In the genomic region with DNA sequence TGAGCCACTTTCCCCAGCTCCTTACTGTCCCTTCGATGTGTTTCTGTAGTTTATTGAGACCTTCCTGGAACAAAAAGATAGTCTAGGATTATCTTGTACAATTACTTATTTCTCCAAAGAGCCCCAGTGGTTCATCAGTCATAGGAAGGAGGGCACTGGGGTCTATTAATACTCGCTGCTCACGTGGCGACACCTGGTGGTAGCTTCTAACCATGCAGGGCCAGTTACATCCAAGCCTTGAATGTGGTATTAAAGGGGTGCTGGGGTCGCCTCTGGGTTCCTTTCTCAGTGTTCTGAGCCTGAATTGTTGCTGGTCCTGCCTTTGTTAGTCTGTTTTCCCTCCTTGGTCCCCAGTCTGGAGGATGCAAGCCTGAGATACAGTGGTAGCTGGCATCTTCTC, we compare ENCODE assay signal across 9 mouse cellular contexts. TPM values are rescaled to one million over a fixed set of nuclear protein-coding genes. Genes with fewer than 3 reads are reported as not detected.
A peak's percentile ranks its signal among the peaks of the same experiment; 100 is the strongest.
DNase-seq lines count a peak whose midpoint lies in the region; ATAC-seq and TF ChIP-seq lines count a peak whose summit lies in the region.
"Had no signal": no experiment of that assay in that cellular context is flagged by ENCODE, and none has a peak within 500 bp of the region (broad histone marks: within the 10 kb centered on the region; RNA-seq: fewer than 3 reads in every experiment).

No protein-coding gene starts in this region.

- H3K4me3 ChIP-seq in bone marrow macrophage, adult 2 months (ENCODE audit: insufficient read depth, low read length): no peak overlapping the region
- no peak overlapping the region for H3K4me3 ChIP-seq in spleen, adult 2 months (ENCODE audit: extremely low read depth, insufficient read depth, insufficient read length)
- H3K4me3 ChIP-seq: limb, embryonic 12.5 days had no signal

- WGBS in spleen, adult 2 months: 4% methylated on average over 5 of the region's 5 CpGs

- TF ChIP-seq CTCF in bone marrow macrophage, adult 2 months (IDR thresholded peaks at IDR 0.05; ENCODE audit: low read depth, low read length): peak; percentile 52
- peak; percentile 82; the same call in 1 of the 2 replicates for TF ChIP-seq CTCF in spleen, adult 2 months (IDR thresholded peaks at IDR 0.05; ENCODE audit: extremely low read depth, insufficient read depth, insufficient read length, insufficient replicate concordance)

- peaks cover 6% of the 10 kb centered on the region; the same call in 1 of the 2 replicates for H3K4me1 ChIP-seq in bone marrow macrophage, adult 2 months (ENCODE audit: control insufficient read depth, insufficient read depth, low read length)
- H3K4me1 ChIP-seq in spleen, adult 2 months (ENCODE audit: control insufficient read depth, insufficient read depth, insufficient read length): no peaks in the 10 kb centered on the region
- H3K4me1 ChIP-seq: limb, embryonic 12.5 days had no signal

- no peak for TF ChIP-seq POLR2A in bone marrow macrophage, adult 2 months (IDR thresholded peaks at IDR 0.05; ENCODE audit: borderline replicate concordance, low read depth, low read length)
- TF ChIP-seq POLR2A in spleen, adult 2 months (IDR thresholded peaks at IDR 0.05; ENCODE audit: low read depth, low read length): no peak

- no peaks in the 10 kb centered on the region for H3K36me3 ChIP-seq in spleen, adult 2 months (ENCODE audit: control insufficient read depth, insufficient read depth, low read length)
- H3K36me3 ChIP-seq: limb, embryonic 12.5 days had no signal

- DNase-seq in cerebellum, adult 18-20 months: peak; percentile 30 to 55
- peak; percentile 48 for DNase-seq in A20 (ENCODE audit: low read depth, low spot score)
- peak; percentile 70 for DNase-seq in forelimb bud, embryonic 11.5 days (ENCODE audit: low read depth, low spot score)
- DNase-seq in kidney, adult 9 months: peak; percentile 61
- peak; percentile 73 for DNase-seq in lung, postnatal 10 days
- DNase-seq in spleen, adult 2 months (ENCODE audit: low read depth in 1 of 2, low spot score in 2 of 2): peak; percentile 4 to 41

- ATAC-seq in cerebellum, adult (ENCODE audit: insufficient number of reproducible peaks, low FRiP score, low TSS enrichment): no peak; the same call in 1 of the 2 replicates

- H3K27ac ChIP-seq in bone marrow macrophage, adult 2 months (ENCODE audit: insufficient read depth, low read depth, low read length): no peak overlapping the region
- no peak overlapping the region for H3K27ac ChIP-seq in spleen, adult 2 months (ENCODE audit: insufficient read depth, low read length)
- H3K27ac ChIP-seq: limb, embryonic 12.5 days had no signal

- no peaks in the 10 kb centered on the region for H3K27me3 ChIP-seq in spleen, adult 2 months (ENCODE audit: control insufficient read depth, insufficient read depth, low read length)
- H3K27me3 ChIP-seq: limb, embryonic 12.5 days had no signal

RNA-seq across cellular contexts. Expression of gene Dysf, which starts 52.9 kb away (rescaled TPM):
- 0.11 TPM in 1 of 2 replicates, not detected in the other for polyA plus RNA-seq in bone marrow macrophage, adult 2 months (2012; ENCODE audit: insufficient read depth, insufficient read length, missing spikeins)
- polyA plus RNA-seq in spleen, adult 2 months (2012; rRNA removed): 5.5 and 7.8 TPM in 2 replicates

Comparison
In these comparisons a context has a peak if more than half of its experiments do, and no peak if none do; other contexts are left out.
1. DNase-seq: peak in every context shown above with its lines; median percentile 73 in lung, postnatal 10 days; 70 in forelimb bud, embryonic 11.5 days; 61 in kidney, adult 9 months; 48 in A20; 42 in cerebellum, adult 18-20 months; 22 in spleen, adult 2 months.